Mouse (Mus musculus): ENCODE data around the gene Dbndd2. TPM values are rescaled to one million over a fixed set of nuclear protein-coding genes. Genes with fewer than 3 reads are reported as not detected.
A peak's percentile ranks its signal among the peaks of the same experiment; 100 is the strongest.

Gene Dbndd2
- polyA plus RNA-seq, 1 experiment from 2014 or later: 1.5 TPM

DNA sequence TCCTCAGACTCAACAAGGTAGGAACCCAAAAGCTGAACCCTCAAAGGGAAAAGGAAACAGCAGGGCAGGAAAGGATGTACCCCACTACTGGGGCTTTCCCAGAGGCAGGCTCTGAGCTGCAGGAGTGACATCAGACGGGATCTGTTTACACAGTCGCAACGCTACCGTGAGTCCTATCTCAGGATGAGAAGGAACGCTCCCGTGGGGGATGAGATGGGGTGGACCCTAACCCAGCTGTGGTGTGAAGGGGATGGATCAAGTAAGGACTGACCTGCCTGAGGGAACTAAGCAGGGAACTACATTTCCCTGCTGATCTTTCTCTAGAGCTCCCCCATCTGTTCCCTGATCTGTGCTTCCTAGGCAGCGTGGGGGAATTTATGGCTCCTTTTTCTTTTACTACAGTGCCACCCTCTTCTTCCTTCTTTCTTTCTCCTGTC lies 29.0 kb upstream of the Dbndd2 start, which contains the start of gene Sys1:
TSS of gene Sys1 (plus strand) at position 101 of the 437 bp plus-strand sequence.
- H3K4me2 ChIP-seq (ENCODE audit: low read depth, low read length): 0 out of 2 replicates have a peak within 1 kb of the TSS, but pooled peaks have one; percentile 17
- 0 out of 2 replicates have a peak within 1 kb of the TSS, but pooled peaks have one; percentile 7 for H3K4me3 ChIP-seq (ENCODE audit: low read depth, low read length)
- no peak for ATAC-seq (ENCODE audit: low read depth)
- no peaks in the 10 kb centered on the region for H3K36me3 ChIP-seq (ENCODE audit: control insufficient read depth, insufficient read depth)
- H3K4me1 ChIP-seq (ENCODE audit: control insufficient read depth, low read depth, low read length): peaks cover 4% of the 10 kb centered on the region
- H3K27me3 ChIP-seq (ENCODE audit: control insufficient read depth, insufficient read depth, low read depth, low read length): no peaks in the 10 kb centered on the region
- H3K9ac ChIP-seq (ENCODE audit: low read depth, low read length): 0 out of 2 replicates have a peak within 1 kb of the TSS, but pooled peaks have one; percentile 15
- no peaks in the 10 kb centered on the region for H3K9me3 ChIP-seq (replicated peaks; ENCODE audit: control insufficient read depth, low read length)
- 14% methylated on average over 7 of the region's 7 CpGs for WGBS (ENCODE audit: insufficient replicate concordance)
- peak within 1 kb of the TSS; percentile 58 for H3K27ac ChIP-seq (ENCODE audit: low read length)

DNA sequence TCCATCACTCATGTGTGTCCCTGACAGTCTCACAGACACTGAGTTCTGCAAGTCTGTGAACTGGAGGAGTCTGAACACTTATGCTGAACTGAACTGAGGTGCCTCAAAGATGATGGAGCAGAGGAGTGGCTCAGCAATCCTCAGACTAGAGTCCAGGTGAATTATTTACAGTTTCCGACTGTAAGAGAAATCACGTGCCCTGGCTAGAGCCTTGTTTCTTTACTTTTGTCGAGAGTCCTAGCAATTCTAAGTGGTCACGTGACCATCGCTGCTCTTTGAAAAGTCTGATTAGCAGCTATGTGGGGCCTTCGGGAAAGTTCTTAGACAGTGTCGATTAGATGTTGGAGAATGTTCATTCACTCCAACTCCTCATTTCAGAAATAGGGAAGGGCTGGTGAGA lies 28.0 kb upstream of the Dbndd2 start:
- Histone ChIP-seq H3K9me3 (replicated peaks; ENCODE audit: control insufficient read depth, low read length) (no peaks in the 10 kb centered on the region), H3K4me1 (ENCODE audit: control insufficient read depth, low read depth, low read length) (peaks cover 13% of the 10 kb centered on the region), H3K27me3 (ENCODE audit: control insufficient read depth, insufficient read depth, low read depth, low read length) (no peaks in the 10 kb centered on the region), H3K9ac (ENCODE audit: low read depth, low read length) (no peak overlapping the region), H3K4me2 (ENCODE audit: low read depth, low read length) (0 out of 2 replicates have a peak overlapping the region, but pooled peaks have one; percentile 17), H3K4me3 (ENCODE audit: low read depth, low read length) (no peak overlapping the region), H3K36me3 (ENCODE audit: control insufficient read depth, insufficient read depth) (no peaks in the 10 kb centered on the region), H3K27ac (ENCODE audit: low read length) (peak overlapping the region; percentile 79)
- 41% methylated on average over 7 of the region's 7 CpGs for WGBS (ENCODE audit: insufficient replicate concordance)
- ATAC-seq (ENCODE audit: low read depth): no peak

DNA sequence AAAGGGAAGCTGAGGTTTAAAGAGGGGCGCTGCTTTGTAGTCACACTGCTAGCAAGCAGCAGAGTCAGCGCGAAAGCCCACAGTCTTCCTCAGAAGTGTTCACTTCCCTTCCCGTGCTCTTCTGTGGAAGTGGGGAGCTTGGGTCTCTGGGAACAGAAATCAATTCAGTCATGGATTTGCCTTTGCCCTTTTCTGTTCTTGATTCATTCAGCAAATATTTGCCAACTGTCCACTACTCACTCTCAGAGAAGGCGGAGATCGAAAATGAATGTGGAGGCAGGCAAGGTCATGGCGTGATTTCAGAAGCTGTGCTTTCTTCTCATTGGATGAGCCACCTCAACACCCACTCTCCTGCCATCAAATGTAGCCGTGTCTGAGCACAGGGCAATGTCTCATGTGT lies 27.4 kb upstream of the Dbndd2 start:
- peak; percentile 47 for ATAC-seq (ENCODE audit: low read depth)
- Histone ChIP-seq H3K4me2 (ENCODE audit: low read depth, low read length) (no peak overlapping the region), H3K4me3 (ENCODE audit: low read depth, low read length) (no peak overlapping the region), H3K27ac (ENCODE audit: low read length) (peak overlapping the region; percentile 79), H3K36me3 (ENCODE audit: control insufficient read depth, insufficient read depth) (no peaks in the 10 kb centered on the region), H3K9me3 (replicated peaks; ENCODE audit: control insufficient read depth, low read length) (no peaks in the 10 kb centered on the region), H3K9ac (ENCODE audit: low read depth, low read length) (no peak overlapping the region), H3K27me3 (ENCODE audit: control insufficient read depth, insufficient read depth, low read depth, low read length) (no peaks in the 10 kb centered on the region), H3K4me1 (ENCODE audit: control insufficient read depth, low read depth, low read length) (peaks cover 13% of the 10 kb centered on the region)
- 32% methylated on average over 8 of the region's 8 CpGs for WGBS (ENCODE audit: insufficient replicate concordance)

DNA sequence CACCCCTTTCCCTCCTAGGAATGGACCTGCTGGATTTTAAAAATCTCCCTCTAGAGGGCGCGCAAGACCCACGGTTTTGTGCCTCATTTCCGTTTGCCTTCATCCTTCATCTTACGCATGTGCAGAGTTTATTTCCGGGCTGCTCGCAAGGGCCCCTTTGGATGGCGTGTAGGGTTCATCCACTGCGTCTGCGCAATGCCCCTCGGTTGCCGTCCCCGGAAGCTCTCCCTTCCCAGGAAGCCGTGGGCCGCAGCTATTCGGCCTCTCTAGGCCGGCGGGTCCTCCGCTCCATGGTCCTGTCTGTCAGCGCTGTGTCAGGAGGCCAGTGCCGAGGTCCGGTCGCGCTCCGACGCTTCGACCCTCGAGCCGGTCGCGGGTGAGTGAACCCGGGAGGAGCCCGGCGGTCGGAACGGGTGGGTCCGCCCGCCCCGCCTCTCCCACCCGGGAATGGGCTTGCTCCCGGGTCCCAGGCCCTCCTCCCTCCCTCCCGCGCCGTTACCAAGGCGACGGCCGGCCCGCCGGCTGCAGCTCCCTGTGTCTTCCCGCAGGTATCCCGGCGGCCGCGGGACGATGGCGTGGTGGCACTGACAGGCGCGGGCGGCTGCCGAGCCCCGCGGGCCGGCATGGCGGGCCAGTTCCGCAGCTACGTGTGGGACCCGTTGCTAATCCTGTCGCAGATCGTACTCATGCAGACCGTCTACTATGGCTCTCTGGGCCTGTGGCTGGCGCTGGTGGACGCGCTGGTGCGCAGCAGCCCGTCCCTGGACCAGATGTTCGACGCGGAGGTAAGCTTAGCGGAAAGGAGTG lies 25.0 kb upstream of the Dbndd2 start, which contains the start of gene Gm20458:
TSS of gene Gm20458 (plus strand) at position 223 of the 807 bp plus-strand sequence.
- no peaks in the 10 kb centered on the region for H3K9me3 ChIP-seq (replicated peaks; ENCODE audit: control insufficient read depth, low read length)
- no peaks in the 10 kb centered on the region for H3K27me3 ChIP-seq (ENCODE audit: control insufficient read depth, insufficient read depth, low read depth, low read length)
- peak within 1 kb of the TSS; percentile 77 for H3K27ac ChIP-seq (ENCODE audit: low read length)
- peak within 1 kb of the TSS; percentile 89 for H3K4me2 ChIP-seq (ENCODE audit: low read depth, low read length)
- peak within 1 kb of the TSS; percentile 93 for H3K4me3 ChIP-seq (ENCODE audit: low read depth, low read length)
- ATAC-seq (ENCODE audit: low read depth): peak; percentile 93
- peak within 1 kb of the TSS; percentile 80 for H3K9ac ChIP-seq (ENCODE audit: low read depth, low read length)
- under 1% methylated on average over 77 of the region's 79 CpGs for WGBS (ENCODE audit: insufficient replicate concordance)
- peaks cover 13% of the 10 kb centered on the region for H3K4me1 ChIP-seq (ENCODE audit: control insufficient read depth, low read depth, low read length)
- H3K36me3 ChIP-seq (ENCODE audit: control insufficient read depth, insufficient read depth): peaks cover 5% of the 10 kb centered on the region

DNA sequence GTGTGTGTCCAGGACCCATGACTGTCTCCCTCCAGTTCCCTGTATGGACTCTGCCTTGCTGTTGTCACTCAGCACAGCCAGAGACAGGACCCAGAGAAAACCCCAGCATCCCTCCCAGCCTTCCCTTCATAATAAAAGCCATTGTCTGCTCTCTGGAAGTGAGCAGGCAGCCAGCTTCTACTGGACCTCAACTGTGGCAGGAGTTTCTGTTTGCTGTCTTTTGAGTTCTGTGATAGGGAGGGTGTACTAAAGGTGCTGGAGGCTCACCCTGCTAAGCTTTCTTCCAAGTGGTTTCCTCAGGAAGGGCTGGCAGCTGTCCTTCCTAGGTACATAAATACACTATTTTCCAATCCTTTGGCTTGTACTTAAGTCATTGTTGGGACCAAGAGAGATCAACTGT lies 20.7 kb upstream of the Dbndd2 start:
- no peak for ATAC-seq (ENCODE audit: low read depth)
- Histone ChIP-seq H3K4me1 (ENCODE audit: control insufficient read depth, low read depth, low read length) (peaks cover 13% of the 10 kb centered on the region), H3K4me2 (ENCODE audit: low read depth, low read length) (no peak overlapping the region), H3K27me3 (ENCODE audit: control insufficient read depth, insufficient read depth, low read depth, low read length) (no peaks in the 10 kb centered on the region), H3K4me3 (ENCODE audit: low read depth, low read length) (no peak overlapping the region), H3K9me3 (replicated peaks; ENCODE audit: control insufficient read depth, low read length) (no peaks in the 10 kb centered on the region), H3K9ac (ENCODE audit: low read depth, low read length) (no peak overlapping the region), H3K36me3 (ENCODE audit: control insufficient read depth, insufficient read depth) (peaks cover 5% of the 10 kb centered on the region), H3K27ac (ENCODE audit: low read length) (no peak overlapping the region)

DNA sequence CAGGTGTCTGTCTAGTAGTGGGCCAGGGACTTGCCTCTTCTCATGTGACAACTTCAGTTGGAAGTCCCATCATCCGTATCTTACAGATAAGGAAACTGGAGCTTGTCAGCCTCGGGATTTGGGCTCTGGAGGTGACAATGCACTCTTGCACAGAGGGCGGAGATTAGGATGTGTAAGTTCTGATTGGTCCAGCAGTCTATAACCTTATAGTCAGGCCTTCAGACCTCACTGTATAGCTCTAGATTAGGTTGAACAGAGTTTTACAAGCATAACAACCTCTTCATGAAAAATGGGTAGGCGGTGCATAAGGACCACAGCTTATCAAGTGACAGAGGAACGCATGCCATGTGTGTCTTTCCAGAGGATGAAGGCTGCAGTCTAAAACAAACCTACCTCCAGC lies 19.1 kb upstream of the Dbndd2 start:
- ATAC-seq (ENCODE audit: low read depth): peak; percentile 73
- WGBS (ENCODE audit: insufficient replicate concordance): 45% methylated on average over 5 of the region's 5 CpGs
- Histone ChIP-seq H3K27me3 (ENCODE audit: control insufficient read depth, insufficient read depth, low read depth, low read length) (no peaks in the 10 kb centered on the region), H3K4me2 (ENCODE audit: low read depth, low read length) (no peak overlapping the region), H3K4me3 (ENCODE audit: low read depth, low read length) (no peak overlapping the region), H3K9me3 (replicated peaks; ENCODE audit: control insufficient read depth, low read length) (no peaks in the 10 kb centered on the region), H3K27ac (ENCODE audit: low read length) (no peak overlapping the region), H3K4me1 (ENCODE audit: control insufficient read depth, low read depth, low read length) (peaks cover 10% of the 10 kb centered on the region), H3K36me3 (ENCODE audit: control insufficient read depth, insufficient read depth) (peaks cover 5% of the 10 kb centered on the region), H3K9ac (ENCODE audit: low read depth, low read length) (no peak overlapping the region)

DNA sequence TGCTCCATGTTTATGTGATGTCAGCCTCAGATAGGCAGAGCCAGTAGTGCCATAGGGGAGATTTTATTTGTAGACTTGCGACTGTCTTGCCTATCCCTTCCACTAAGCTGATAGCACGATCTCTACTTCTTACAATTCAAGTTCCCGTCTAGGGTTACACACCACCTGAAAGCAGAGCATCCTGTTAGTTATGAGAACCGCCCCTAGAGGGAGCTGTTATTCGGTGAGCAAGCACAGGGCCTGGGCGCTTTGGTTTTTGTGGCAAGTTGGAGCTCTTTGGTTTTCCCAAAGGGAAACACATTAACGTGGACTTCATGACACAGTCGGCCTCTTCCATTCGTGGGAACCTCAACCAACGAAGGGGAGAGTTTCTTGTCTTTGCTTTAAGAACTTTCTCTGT lies 15.7 kb upstream of the Dbndd2 start:
- no peak for ATAC-seq (ENCODE audit: low read depth)
- Histone ChIP-seq H3K4me1 (ENCODE audit: control insufficient read depth, low read depth, low read length) (no peaks in the 10 kb centered on the region), H3K9me3 (replicated peaks; ENCODE audit: control insufficient read depth, low read length) (no peaks in the 10 kb centered on the region), H3K36me3 (ENCODE audit: control insufficient read depth, insufficient read depth) (no peaks in the 10 kb centered on the region), H3K4me2 (ENCODE audit: low read depth, low read length) (no peak overlapping the region), H3K9ac (ENCODE audit: low read depth, low read length) (no peak overlapping the region), H3K27ac (ENCODE audit: low read length) (no peak overlapping the region), H3K4me3 (ENCODE audit: low read depth, low read length) (no peak overlapping the region), H3K27me3 (ENCODE audit: control insufficient read depth, insufficient read depth, low read depth, low read length) (no peaks in the 10 kb centered on the region)
- WGBS (ENCODE audit: insufficient replicate concordance): 21% methylated on average over 10 of the region's 10 CpGs

DNA sequence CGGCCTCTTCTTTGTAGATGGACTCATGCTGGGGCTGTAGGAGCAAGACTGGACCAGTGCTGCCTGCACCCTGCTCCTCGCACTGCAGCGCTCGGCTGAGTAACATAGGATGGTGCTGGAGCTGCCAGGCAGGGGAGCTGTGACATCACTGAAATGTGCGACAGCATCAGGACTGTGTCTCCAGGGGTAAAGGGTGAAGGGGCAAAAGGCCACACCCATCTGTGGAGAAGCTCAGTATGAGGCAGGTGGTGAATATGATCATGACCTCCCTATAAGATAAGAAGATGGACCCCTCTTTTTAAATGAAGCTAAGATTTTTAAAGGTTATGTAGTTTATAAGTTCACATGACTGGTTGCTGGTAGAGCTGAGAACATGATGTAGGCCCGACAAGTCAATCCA lies 12.3 kb upstream of the Dbndd2 start, which contains the start of gene Trp53tg5:
TSS of gene Trp53tg5 (minus strand) at position 101 of the 400 bp plus-strand sequence.
- H3K9me3 ChIP-seq (replicated peaks; ENCODE audit: control insufficient read depth, low read length): no peaks in the 10 kb centered on the region
- H3K9ac ChIP-seq (ENCODE audit: low read depth, low read length): no peak within 1 kb of the TSS
- H3K36me3 ChIP-seq (ENCODE audit: control insufficient read depth, insufficient read depth): no peaks in the 10 kb centered on the region
- ATAC-seq (ENCODE audit: low read depth): no peak
- no peaks in the 10 kb centered on the region for H3K27me3 ChIP-seq (ENCODE audit: control insufficient read depth, insufficient read depth, low read depth, low read length)
- no peak within 1 kb of the TSS for H3K4me2 ChIP-seq (ENCODE audit: low read depth, low read length)
- WGBS (ENCODE audit: insufficient replicate concordance): 72% methylated on average over 6 of the region's 6 CpGs
- no peaks in the 10 kb centered on the region for H3K4me1 ChIP-seq (ENCODE audit: control insufficient read depth, low read depth, low read length)
- no peak within 1 kb of the TSS for H3K4me3 ChIP-seq (ENCODE audit: low read depth, low read length)
- H3K27ac ChIP-seq (ENCODE audit: low read length): no peak within 1 kb of the TSS

Data from liver, embryonic 16.5 days (tissue).